Mouse (Mus musculus) midbrain, embryonic 11.5 days (tissue): Measurements from ENCODE around the gene Eif4h. TPM values are rescaled to one million over a fixed set of nuclear protein-coding genes. Genes with fewer than 3 reads are reported as not detected.
A peak's percentile ranks its signal among the peaks of the same experiment; 100 is the strongest.
"Not testable (repeated sequence)": the region's sequence is repeated elsewhere in the genome, so short reads cannot be mapped to it uniquely, and the experiment has no call there.

ENCODE experiments used
- ATAC-seq: fragments of 200-750 bp; cut with Nextera tagmentation; 2 replicates; pipeline ENCODE4 v1.8.0; 2017; ENCODE audit warnings: moderate TSS enrichment, moderate library complexity; ENCODE audit not compliant: low FRiP score
- DNase-seq: peaks from one replicate; pipeline ENCODE4 v3.0.0; 2015; ENCODE audit warnings: low spot score; ENCODE audit errors: missing footprints
- H3K27ac ChIP-seq: fragments of 300-500 bp; sonication (generic); 2 replicates; pipeline ENCODE4 v1.5.1; 2014; ENCODE audit warnings: low read depth, low read length
- H3K27me3 ChIP-seq: fragments of 300-500 bp; sonication (generic); 2 replicates; pipeline ENCODE4 v1.6.1; 2014; ENCODE audit warnings: mild to moderate bottlenecking, low read length, moderate library complexity, mixed read lengths; ENCODE audit not compliant: control insufficient read depth, insufficient read depth
- H3K36me3 ChIP-seq: fragments of 300-500 bp; sonication (generic); 2 replicates; pipeline ENCODE4 v1.6.1; 2014; ENCODE audit warnings: mild to moderate bottlenecking, low read length, moderate library complexity, mixed read lengths; ENCODE audit not compliant: control insufficient read depth, insufficient read depth
- H3K4me1 ChIP-seq: fragments of 300-500 bp; sonication (generic); 2 replicates; pipeline ENCODE4 v1.6.1; 2014; ENCODE audit warnings: low read length; ENCODE audit not compliant: control insufficient read depth, insufficient read depth
- H3K4me2 ChIP-seq: fragments of 300-500 bp; sonication (generic); 2 replicates; pipeline ENCODE4 v1.6.1; 2014; ENCODE audit warnings: mild to moderate bottlenecking, moderate library complexity
- H3K4me3 ChIP-seq: fragments of 300-500 bp; sonication (generic); 2 replicates; pipeline ENCODE4 v1.5.1; 2014; ENCODE audit warnings: low read depth, low read length
- H3K9ac ChIP-seq: fragments of 300-500 bp; sonication (generic); 2 replicates; pipeline ENCODE4 v1.6.1; 2014; ENCODE audit warnings: low read length
- H3K9me3 ChIP-seq: fragments of 300-500 bp; sonication (generic); 2 replicates; pipeline ENCODE4 v1.6.1; 2016; ENCODE audit warnings: low read length; ENCODE audit not compliant: control insufficient read depth
- WGBS: fragments of 180-500 bp; shearing (Covaris S2); extraction: QIAGEN DNeasy Blood & Tissue Kit; methylation state at CpG from one replicate; pipeline ENCODE4 v1.1.7; 2014; 5-methylcytosine and 5-hydroxymethylcytosine counted together
- polyA plus RNA-seq: library from polyadenylated mRNA; unstranded; fragments of >200 nt; fragmentation: Nextera tagmentation; extraction: Ambion mirVana; gene quantifications from 2 replicates; pipeline ENCODE4 v1.2.1, GENCODE M21; 2014

Gene Eif4h
- polyA plus RNA-seq, 1 experiment from 2014 or later, result 421 TPM

- no peak overlapping the region for H3K4me3 ChIP-seq
- 20% methylated on average over 8 of the region's 8 CpGs for WGBS
These were observed 29.2 kb upstream of the Eif4h start for GRCm38 (mm10) chr5:134668495-134668894.

GRCm38 (mm10) chr5:134656708-134657107 lies 17.4 kb upstream of the Eif4h start:
- Histone ChIP-seq H3K4me1 (no peaks in the 10 kb centered on the region; the same call in 1 of the 2 replicates), H3K4me3 (no peak overlapping the region), H3K4me2 (no peak overlapping the region), H3K36me3 (no peaks in the 10 kb centered on the region; the same call in 1 of the 2 replicates), H3K9me3 (no peaks in the 10 kb centered on the region), H3K27me3 (no peaks in the 10 kb centered on the region), H3K27ac (no peak overlapping the region), H3K9ac (no peak overlapping the region)
- DNase-seq, result no peak
- 69% methylated on average over 4 of the region's 4 CpGs for WGBS
- no peak for ATAC-seq

More at GRCm38 (mm10) chr5:134668495-134668894, 29.2 kb upstream of the Eif4h start:
- DNase-seq, result peak; percentile 93
- no peak overlapping the region for H3K9ac ChIP-seq
- H3K36me3 ChIP-seq, result peaks cover 5% of the 10 kb centered on the region; the same call in 1 of the 2 replicates
- no peaks in the 10 kb centered on the region for H3K9me3 ChIP-seq
- no peaks in the 10 kb centered on the region for H3K27me3 ChIP-seq
- no peak overlapping the region for H3K27ac ChIP-seq
- no peak overlapping the region for H3K4me2 ChIP-seq
- ATAC-seq, result peak; percentile 54
- H3K4me1 ChIP-seq, result peaks cover 5% of the 10 kb centered on the region; the same call in 1 of the 2 replicates

GRCm38 (mm10) chr5:134652015-134652414 lies 12.7 kb upstream of the Eif4h start:
- no peak overlapping the region for H3K4me3 ChIP-seq
- H3K9ac ChIP-seq, result no peak overlapping the region
- H3K27me3 ChIP-seq, result no peaks in the 10 kb centered on the region
- H3K36me3 ChIP-seq, result no peaks in the 10 kb centered on the region
- WGBS, result 84% methylated on average over 7 of the region's 7 CpGs
- no peak overlapping the region for H3K27ac ChIP-seq
- no peak overlapping the region for H3K4me2 ChIP-seq
- no peaks in the 10 kb centered on the region; the same call in 1 of the 2 replicates for H3K4me1 ChIP-seq
- ATAC-seq, result no peak
- DNase-seq, result no peak
- no peaks in the 10 kb centered on the region for H3K9me3 ChIP-seq

- H3K4me2 ChIP-seq, result no peak overlapping the region
- no peak for ATAC-seq
- WGBS, result 43% methylated on average over 4 of the region's 5 CpGs
These were observed 11.6 kb upstream of the Eif4h start for GRCm38 (mm10) chr5:134650926-134651325.

GRCm38 (mm10) chr5:134648976-134649375 lies 9.7 kb upstream of the Eif4h start:
- not testable (repeated sequence) for H3K4me3 ChIP-seq, H3K27me3 ChIP-seq, ATAC-seq, H3K4me2 ChIP-seq, DNase-seq, H3K9ac ChIP-seq, H3K36me3 ChIP-seq, H3K4me1 ChIP-seq, H3K9me3 ChIP-seq, H3K27ac ChIP-seq
- 70% methylated on average over 3 of the region's 4 CpGs for WGBS

More at GRCm38 (mm10) chr5:134650926-134651325, 11.6 kb upstream of the Eif4h start:
- H3K9ac ChIP-seq, result no peak overlapping the region
- DNase-seq, result no peak
- H3K36me3 ChIP-seq, result no peaks in the 10 kb centered on the region
- H3K4me1 ChIP-seq, result no peaks in the 10 kb centered on the region
- H3K4me3 ChIP-seq, result no peak overlapping the region
- no peaks in the 10 kb centered on the region for H3K9me3 ChIP-seq
- H3K27me3 ChIP-seq, result no peaks in the 10 kb centered on the region
- H3K27ac ChIP-seq, result no peak overlapping the region

GRCm38 (mm10) chr5:134647394-134647793 lies 8.1 kb upstream of the Eif4h start:
- Histone ChIP-seq H3K9ac (no peak overlapping the region), H3K9me3 (no peaks in the 10 kb centered on the region), H3K27me3 (no peaks in the 10 kb centered on the region), H3K4me3 (no peak overlapping the region), H3K27ac (no peak overlapping the region), H3K4me1 (no peaks in the 10 kb centered on the region), H3K36me3 (no peaks in the 10 kb centered on the region), H3K4me2 (no peak overlapping the region)
- DNase-seq (no peak), ATAC-seq (no peak)
- 87% methylated on average over 2 of the region's 2 CpGs for WGBS

- DNase-seq (no peak), ATAC-seq (no peak)
- H3K9ac ChIP-seq, result no peak overlapping the region
- H3K36me3 ChIP-seq, result no peaks in the 10 kb centered on the region
- no peak overlapping the region for H3K4me3 ChIP-seq
- H3K4me2 ChIP-seq, result no peak overlapping the region
- no peaks in the 10 kb centered on the region for H3K9me3 ChIP-seq
- H3K4me1 ChIP-seq, result no peaks in the 10 kb centered on the region
- 71% methylated on average over 4 of the region's 4 CpGs for WGBS
- no peaks in the 10 kb centered on the region for H3K27me3 ChIP-seq
- H3K27ac ChIP-seq, result no peak overlapping the region
These were observed 7.2 kb upstream of the Eif4h start for GRCm38 (mm10) chr5:134646461-134646860.

- no peak overlapping the region for H3K4me3 ChIP-seq
- no peaks in the 10 kb centered on the region for H3K36me3 ChIP-seq
- 84% methylated on average over 8 of the region's 8 CpGs for WGBS
- ATAC-seq, result no peak
- DNase-seq, result no peak
- H3K9ac ChIP-seq, result no peak overlapping the region
- H3K27ac ChIP-seq, result no peak overlapping the region
- H3K4me2 ChIP-seq, result no peak overlapping the region
- no peaks in the 10 kb centered on the region for H3K4me1 ChIP-seq
- H3K9me3 ChIP-seq, result no peaks in the 10 kb centered on the region
- H3K27me3 ChIP-seq, result no peaks in the 10 kb centered on the region
These were observed 5.4 kb upstream of the Eif4h start for GRCm38 (mm10) chr5:134644643-134645118.

- Histone ChIP-seq H3K9me3 (no peaks in the 10 kb centered on the region), H3K9ac (no peak overlapping the region), H3K4me2 (no peak overlapping the region), H3K4me1 (no peaks in the 10 kb centered on the region), H3K4me3 (no peak overlapping the region), H3K27me3 (no peaks in the 10 kb centered on the region), H3K36me3 (no peaks in the 10 kb centered on the region), H3K27ac (no peak overlapping the region)
- DNase-seq, result no peak
- 83% methylated on average over 1 of the region's 1 CpGs for WGBS
- no peak for ATAC-seq
These were observed 4.8 kb upstream of the Eif4h start for GRCm38 (mm10) chr5:134644121-134644520.
